Mouse (Mus musculus) mouse trophoblast stem cell (cell line): ENCODE measurements around the gene Tmub1.

Experiments
- in situ Hi-C, 2 experiments: fragments of 300-500 bp; cut with MseI, MboI; formaldehyde crosslinking; loops; 2 replicates in 1 of 2; 3 replicates in 1 of 2; pipeline ENCODE4 v1.15.1; 2025

The Tmub1 gene

GRCm38 (mm10) chr5:24447624-24448298, at the start of gene Tmub1:
Tmub1 (minus strand) TSS chr5:24447854.
- in situ Hi-C loops = no loop called here

GRCm38 (mm10) chr5:24496756-24497155, 49.1 kb upstream of the Tmub1 start:
- in situ Hi-C loops = no loop called here

- in situ Hi-C loops = no loop called here
These were observed 47.4 kb upstream of the Tmub1 start for GRCm38 (mm10) chr5:24495019-24495418.

- in situ Hi-C loops = no loop called here
These were observed 45.1 kb upstream of the Tmub1 start for GRCm38 (mm10) chr5:24492546-24493285.

- in situ Hi-C loops = no loop called here
These were observed 42.8 kb upstream of the Tmub1 start for GRCm38 (mm10) chr5:24490413-24490920.

- in situ Hi-C loops = no loop called here
These were observed 39.1 kb upstream of the Tmub1 start for GRCm38 (mm10) chr5:24486738-24487137.

GRCm38 (mm10) chr5:24486097-24486496, 38.4 kb upstream of the Tmub1 start:
- in situ Hi-C loops = no loop called here

- in situ Hi-C loops = no loop called here
These were observed 37.3 kb upstream of the Tmub1 start for GRCm38 (mm10) chr5:24484963-24485362.

GRCm38 (mm10) chr5:24483326-24483725, 35.7 kb upstream of the Tmub1 start:
- in situ Hi-C loops = no loop called here

- in situ Hi-C loops = no loop called here
These were observed 34.8 kb upstream of the Tmub1 start for GRCm38 (mm10) chr5:24482247-24483079.

GRCm38 (mm10) chr5:24481647-24482046, 34.0 kb upstream of the Tmub1 start:
- in situ Hi-C loops = no loop called here

- in situ Hi-C loops = loop anchor here in 1 of 2 experiments (10.0 kb wide), 1 partner anchor 213 kb away; no protein-coding TSS in a partner anchor
These were observed 30.3 kb upstream of the Tmub1 start for GRCm38 (mm10) chr5:24477909-24478308.

GRCm38 (mm10) chr5:24475476-24476241, 28.0 kb upstream of the Tmub1 start:
- in situ Hi-C loops = loop anchor here in 1 of 2 experiments (10.0 kb wide), 1 partner anchor 211 kb away; no protein-coding TSS in a partner anchor

GRCm38 (mm10) chr5:24474723-24475261, 27.1 kb upstream of the Tmub1 start:
- in situ Hi-C loops = loop anchor here in 1 of 2 experiments (10.0 kb wide), 1 partner anchor 210 kb away; no protein-coding TSS in a partner anchor

GRCm38 (mm10) chr5:24474025-24474722, 26.5 kb upstream of the Tmub1 start:
- in situ Hi-C loops = loop anchor here in 1 of 2 experiments (10.0 kb wide), 1 partner anchor 209 kb away; no protein-coding TSS in a partner anchor

GRCm38 (mm10) chr5:24472884-24473619, 25.4 kb upstream of the Tmub1 start:
- in situ Hi-C loops = loop anchor here in 1 of 2 experiments (10.0 kb wide), 1 partner anchor 208 kb away; no protein-coding TSS in a partner anchor

GRCm38 (mm10) chr5:24470600-24470999, 22.9 kb upstream of the Tmub1 start:
- in situ Hi-C loops = loop anchor here in 1 of 2 experiments (10.0 kb wide), 1 partner anchor 206 kb away; no protein-coding TSS in a partner anchor

- in situ Hi-C loops = no loop called here
These were observed 19.1 kb upstream of the Tmub1 start for GRCm38 (mm10) chr5:24466762-24467161.

GRCm38 (mm10) chr5:24455613-24456012, 8.0 kb upstream of the Tmub1 start:
- in situ Hi-C loops = no loop called here
